Mouse (Mus musculus): ENCODE measurements at regions not wholly inside any gene's neighbourhood (a gene's known extent, or its start where the extent isn't known, plus 50 kb on each side); places are given as distances from the start of the nearest gene placed in this dataset.
A peak's percentile ranks its signal among the peaks of the same experiment; 100 is the strongest.
"Not testable (repeated sequence)": the region's sequence is repeated elsewhere in the genome, so short reads cannot be mapped to it uniquely, and the experiment has no call there.

DNA sequence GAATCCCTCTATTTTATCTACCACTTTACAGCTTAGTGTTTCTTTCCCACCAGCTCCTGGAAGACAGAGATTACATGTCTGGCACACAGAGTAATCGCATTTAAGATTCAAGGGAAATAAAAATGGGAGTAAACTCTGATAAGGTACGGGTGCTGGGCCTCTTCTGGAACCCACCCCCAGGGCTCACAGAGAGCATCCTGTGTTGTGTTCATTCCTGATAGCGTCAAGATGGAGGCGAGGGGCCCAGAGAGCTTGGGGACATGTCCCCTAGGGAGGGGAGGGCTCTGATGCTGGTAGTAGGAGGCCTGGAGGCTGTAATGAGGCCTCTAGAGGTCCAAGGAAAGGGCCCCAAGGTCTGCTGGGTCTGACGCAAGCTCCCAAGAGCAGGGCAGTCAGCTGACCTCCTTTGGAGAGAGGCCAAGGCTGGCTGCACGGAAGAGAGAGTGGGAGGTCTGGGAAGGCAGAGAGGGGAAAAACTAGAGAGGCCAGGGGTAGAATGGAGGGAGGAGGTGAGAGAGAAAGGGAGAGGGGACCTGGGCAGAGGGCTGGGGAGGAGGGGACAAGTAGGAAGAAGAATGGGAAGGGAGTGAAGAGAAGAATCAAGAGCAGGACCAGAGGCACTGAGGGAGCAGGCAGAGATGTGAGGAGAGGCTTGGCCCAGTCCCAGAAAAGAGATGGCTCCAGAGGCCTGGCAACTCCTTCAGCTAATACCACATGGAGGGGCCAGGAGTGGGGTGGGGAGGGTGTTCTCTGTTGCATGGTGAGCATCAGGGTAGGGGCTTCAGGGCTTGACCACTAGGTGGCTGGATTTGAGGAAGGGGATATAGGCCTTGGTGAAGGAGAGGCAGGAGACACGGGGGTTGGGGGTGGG, 96.8 kb upstream of the Eif4g2 start:
- DNase-seq (ENCODE audit: low spot score in 2 of 2), result peak in 1 of 2 experiments; percentile 53

DNA sequence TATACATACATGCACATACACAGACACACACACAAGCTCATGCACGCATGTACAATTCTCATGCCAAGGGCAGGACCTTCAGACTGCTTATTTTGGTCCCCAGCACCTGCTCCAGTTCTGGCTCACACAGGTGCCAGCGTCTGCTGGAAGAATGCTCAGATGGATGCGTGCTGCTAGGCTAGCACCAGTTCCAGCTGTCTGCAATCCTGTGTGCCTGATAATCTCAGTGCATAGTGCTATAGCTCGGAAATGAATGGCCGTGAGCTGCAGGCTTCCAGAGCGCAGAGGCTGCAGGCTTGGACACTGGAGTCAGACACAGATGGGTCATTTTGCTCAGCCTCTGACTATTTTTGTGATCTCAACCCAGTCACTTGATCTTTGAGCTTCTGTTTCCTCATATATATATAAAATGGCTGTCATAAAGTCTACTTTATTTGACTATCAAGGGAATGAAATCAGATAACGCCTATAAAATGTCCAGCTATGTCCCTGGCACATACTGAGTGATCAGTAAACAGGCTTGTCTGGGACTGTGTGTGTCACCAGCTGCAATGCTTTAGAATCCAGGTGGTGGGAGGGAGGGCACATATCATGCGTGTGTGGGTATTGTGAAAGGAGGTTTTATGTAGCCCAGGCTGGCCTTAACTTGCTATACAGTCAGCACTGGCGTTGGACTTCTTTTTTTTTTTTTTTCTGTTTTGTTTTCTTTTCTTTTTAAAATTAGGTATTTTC, 91.7 kb upstream of the Eif4g2 start:
- no peak for DNase-seq (ENCODE audit: low spot score in 2 of 2)

GRCm38 (mm10) chr7:111172061-111172460, 89.2 kb upstream of the Eif4g2 start:
- DNase-seq (ENCODE audit: low spot score in 2 of 2), result no peak

DNA sequence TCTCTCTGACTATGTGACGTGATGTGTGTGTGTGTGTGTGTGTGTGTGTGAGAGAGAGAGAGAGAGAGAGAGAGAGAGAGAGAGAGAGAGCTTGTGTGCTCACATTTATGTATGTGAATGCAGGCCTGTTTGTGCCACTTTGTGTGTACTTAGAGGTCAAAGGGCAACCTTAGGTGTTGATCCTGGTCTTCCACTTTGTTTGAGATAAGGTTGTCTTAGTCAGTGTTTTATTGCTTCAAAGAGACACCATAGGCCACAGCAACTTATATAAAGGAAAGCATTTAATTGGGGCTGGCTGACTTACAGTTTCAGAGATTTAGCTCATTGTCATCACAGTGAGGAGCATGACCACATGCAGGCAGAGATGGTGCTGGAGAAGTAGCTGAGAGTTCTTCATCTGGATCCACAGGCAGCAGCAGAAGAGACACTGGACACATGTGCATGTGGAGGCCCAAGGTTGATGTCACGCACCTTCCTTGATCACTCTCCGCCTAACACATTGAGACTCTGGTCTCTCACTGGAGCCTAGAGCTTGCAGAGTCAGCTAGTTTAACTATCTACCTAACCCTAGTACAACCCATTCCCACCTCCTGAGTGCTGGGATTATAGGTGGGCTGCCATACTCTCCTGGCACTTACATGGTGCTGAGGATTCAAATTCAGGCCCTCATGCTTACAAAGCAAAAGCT, 85.9 kb upstream of the Eif4g2 start:
- not testable (repeated sequence) for DNase-seq (ENCODE audit: low spot score in 2 of 2)

DNA sequence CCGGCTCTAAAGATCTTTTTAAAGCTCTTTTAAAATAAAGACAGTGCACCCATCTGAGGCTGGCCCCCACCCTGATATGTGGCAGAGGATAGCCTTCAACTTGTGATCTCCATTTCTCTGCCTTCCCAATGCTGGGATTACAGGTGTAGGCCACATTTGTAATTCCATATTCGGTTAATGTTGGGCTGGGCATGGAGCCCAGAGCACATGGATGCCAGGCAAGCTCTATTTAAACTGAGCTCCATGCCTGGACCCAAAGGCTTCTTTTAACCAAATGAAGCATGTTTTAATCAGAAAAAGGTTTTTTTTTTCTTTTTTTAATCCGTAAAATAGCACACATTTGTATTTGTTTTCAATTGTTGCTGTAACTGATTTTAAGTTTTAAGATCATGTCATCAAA, 82.2 kb upstream of the Eif4g2 start:
- DNase-seq (ENCODE audit: low spot score in 2 of 2), result no peak

DNA sequence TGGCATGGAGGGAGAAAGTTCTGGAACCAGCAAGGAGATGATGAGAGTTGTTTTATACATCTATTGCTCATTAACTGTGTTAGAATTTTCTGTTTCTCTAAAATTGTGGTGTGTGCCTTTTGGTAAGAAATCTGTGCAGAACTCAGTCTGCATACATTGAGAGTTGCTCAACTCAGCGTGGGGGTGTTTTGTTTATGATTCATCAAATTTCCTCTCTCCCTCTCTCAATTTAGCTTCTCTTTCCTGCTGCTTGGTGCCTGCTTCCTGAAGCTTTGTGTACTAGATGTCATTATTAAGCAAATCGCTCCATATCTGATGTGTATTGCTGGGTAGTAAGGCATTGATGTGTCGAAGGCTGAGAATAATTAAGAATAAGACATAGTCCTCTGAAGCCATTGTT, 81.4 kb upstream of the Eif4g2 start:
- no peak for DNase-seq (ENCODE audit: low spot score in 2 of 2)

DNA sequence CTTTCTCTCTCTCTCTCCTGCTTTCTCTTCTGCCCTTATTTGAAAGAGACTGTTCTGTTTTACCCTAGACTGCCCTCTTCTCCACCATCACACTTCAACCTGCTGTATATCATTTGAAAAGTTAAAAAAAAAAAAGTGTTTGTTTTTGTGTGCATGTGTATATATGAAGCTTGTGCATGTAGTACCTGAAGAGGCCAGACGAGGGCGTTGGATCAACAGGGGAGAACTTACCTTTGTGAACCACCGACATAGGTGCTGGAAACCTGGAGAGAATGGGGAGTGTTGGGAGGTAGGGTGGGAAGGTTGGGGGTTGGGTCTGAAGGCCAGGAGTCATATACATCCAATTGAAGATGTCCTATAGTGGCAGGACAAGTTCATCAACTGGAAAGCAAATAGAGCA, 81.0 kb upstream of the Eif4g2 start:
- DNase-seq (ENCODE audit: low spot score in 2 of 2), result no peak

GRCm38 (mm10) chr7:111163321-111163720, 80.5 kb upstream of the Eif4g2 start:
- DNase-seq (ENCODE audit: low spot score in 2 of 2), result no peak

DNA sequence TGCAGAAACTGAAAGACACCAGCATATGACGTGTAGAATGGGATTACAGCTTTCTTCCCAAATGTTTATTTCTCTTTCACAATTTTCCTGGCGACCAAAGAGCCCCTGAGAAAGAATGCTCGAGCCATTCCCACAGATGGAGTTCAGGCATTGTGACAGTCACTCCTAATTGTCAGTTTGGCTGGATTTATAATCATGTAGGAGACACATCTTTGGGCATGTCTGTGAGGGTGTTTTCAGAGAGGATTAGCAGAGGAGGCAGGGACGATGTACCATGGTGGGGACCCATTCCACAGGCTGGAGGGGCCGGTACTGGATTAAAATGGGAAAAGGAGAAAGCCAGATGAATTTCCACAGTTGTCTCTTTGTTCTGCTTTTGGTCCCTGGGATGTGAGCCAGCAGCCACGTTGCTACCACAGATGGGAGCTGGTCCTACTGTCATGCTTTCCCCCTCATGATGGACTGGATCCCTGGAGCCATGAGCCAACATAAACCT, 76.0 kb upstream of the Eif4g2 start:
- peak in 1 of 2 experiments; percentile 31 for DNase-seq (ENCODE audit: low spot score in 2 of 2)

- no peak for DNase-seq (ENCODE audit: low spot score in 2 of 2)
Observed at GRCm38 (mm10) chr7:111157754-111158325, 75.0 kb upstream of the Eif4g2 start.

- peak; percentile 54 to 80 for DNase-seq (ENCODE audit: low spot score in 2 of 2)
Observed at GRCm38 (mm10) chr7:111157287-111157686, 74.5 kb upstream of the Eif4g2 start.

GRCm38 (mm10) chr7:111156472-111157231, 73.8 kb upstream of the Eif4g2 start:
- DNase-seq (ENCODE audit: low spot score in 2 of 2), result no peak

- DNase-seq (ENCODE audit: low spot score in 2 of 2), result no peak
Observed at GRCm38 (mm10) chr7:111155995-111156394, 73.2 kb upstream of the Eif4g2 start.

DNA sequence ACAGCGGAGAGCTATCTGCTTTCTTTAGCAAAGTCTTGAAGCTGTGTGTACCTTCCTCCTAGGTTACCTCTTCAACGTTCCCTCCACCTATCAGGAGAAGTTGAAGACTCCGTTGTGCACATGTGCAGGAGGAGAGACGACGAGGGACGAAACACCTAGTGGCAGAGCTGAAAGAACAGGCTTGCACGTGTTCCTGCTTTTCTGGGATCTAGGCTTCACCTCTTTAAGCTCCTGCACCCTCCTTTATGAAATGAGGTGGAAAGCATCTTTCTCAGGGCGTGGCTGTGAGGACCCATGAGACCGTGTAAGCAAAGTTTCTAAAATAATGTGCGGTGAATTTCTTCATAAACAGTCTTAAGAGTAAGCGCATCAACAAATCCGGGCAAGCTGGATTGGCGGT, 71.4 kb upstream of the Eif4g2 start:
- DNase-seq (ENCODE audit: low spot score in 2 of 2), result no peak

DNA sequence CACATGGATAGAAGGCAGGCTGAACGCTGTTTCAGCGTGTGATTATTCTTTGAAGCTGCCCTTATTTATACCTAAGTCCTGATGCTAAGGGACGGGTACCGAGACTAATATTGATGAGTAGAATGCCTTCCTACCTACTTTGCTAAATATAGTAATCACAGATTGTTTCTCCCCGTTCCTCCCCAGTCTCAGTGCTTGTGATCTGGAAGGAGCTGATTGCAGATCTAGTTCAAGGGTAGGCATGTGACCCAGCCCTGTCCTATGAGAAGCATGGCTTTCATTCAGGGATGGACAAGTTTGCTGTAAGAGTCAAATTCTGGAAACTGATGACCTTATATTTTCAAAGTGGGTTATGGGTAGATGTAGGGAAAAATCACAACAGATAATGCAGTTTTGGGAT, 67.7 kb upstream of the Eif4g2 start:
- DNase-seq (ENCODE audit: low spot score in 2 of 2), result no peak

DNA sequence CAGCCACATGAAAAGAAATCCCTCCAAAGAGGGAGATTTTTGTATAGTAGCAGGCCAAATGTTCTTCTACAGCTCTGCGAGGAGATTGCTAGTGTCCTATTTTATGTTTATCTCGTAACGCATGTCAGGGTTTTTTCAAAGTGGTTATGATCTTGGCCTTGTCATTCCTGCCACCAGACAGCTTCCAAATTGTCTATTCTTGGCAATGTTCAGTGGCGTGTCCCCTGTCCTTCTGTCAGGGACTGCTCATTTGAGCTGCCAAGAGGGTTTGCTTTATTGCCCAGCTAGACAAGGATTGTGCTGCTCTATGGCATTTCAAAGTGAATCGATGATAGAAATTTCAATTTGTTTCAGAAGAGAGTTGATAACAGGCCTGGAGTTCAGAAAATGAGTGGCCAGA, 67.3 kb upstream of the Eif4g2 start:
- DNase-seq (ENCODE audit: low spot score in 2 of 2), result no peak

GRCm38 (mm10) chr7:111147593-111147992, 64.8 kb upstream of the Eif4g2 start:
- no peak for DNase-seq (ENCODE audit: low spot score in 2 of 2)

GRCm38 (mm10) chr7:111146670-111147069, 63.8 kb upstream of the Eif4g2 start:
- no peak for DNase-seq (ENCODE audit: low spot score in 2 of 2)

DNA sequence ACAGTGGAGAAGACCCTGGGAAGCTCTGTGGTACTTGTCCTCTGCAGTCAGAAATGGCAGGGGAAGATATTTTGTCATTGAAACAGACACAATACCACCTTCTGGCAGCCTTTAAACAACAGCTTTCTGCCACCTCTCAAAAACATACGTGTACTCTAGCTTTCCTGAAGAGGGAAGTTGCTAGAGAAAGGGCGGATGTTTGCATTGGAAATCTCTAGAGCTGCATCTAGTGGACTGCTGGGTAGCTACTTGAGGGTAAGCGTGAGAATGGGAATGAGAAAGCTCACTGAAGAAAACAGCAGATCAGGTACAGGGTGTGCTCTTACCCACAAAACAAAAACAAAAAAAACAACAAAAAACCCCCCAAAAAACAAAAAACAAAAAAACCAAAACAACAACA, 61.4 kb upstream of the Eif4g2 start:
- no peak for DNase-seq (ENCODE audit: low spot score in 2 of 2)

- no peak for DNase-seq (ENCODE audit: low spot score in 2 of 2)
Observed at GRCm38 (mm10) chr7:111141285-111141965, 58.6 kb upstream of the Eif4g2 start.
